Mouse (Mus musculus): Measurements from ENCODE around the gene Sall1. TPM values are rescaled to one million over a fixed set of nuclear protein-coding genes. Genes with fewer than 3 reads are reported as not detected.
A peak's percentile ranks its signal among the peaks of the same experiment; 100 is the strongest.

Sall1 gene
- polyA plus RNA-seq, 1 experiment from 2014 or later, result 8.1 TPM

GRCm38 (mm10) chr8:89032412-89032811 is 11.6 kb downstream of the Sall1 start:
- H3K4me1 ChIP-seq (replicated peaks), result 0 out of 2 replicates have a peak, but pooled peaks cover 4% of the 10 kb centered on the region

GRCm38 (mm10) chr8:89028156-89028555 is 15.8 kb downstream of the Sall1 start:
- no peak overlapping the region for H3K4me3 ChIP-seq
- ATAC-seq (ENCODE audit: low FRiP score, low read depth), result no peak
- H3K27ac ChIP-seq (replicated peaks), result no peak overlapping the region
- no peaks in the 10 kb centered on the region for H3K36me3 ChIP-seq
- H3K9me3 ChIP-seq, result no peaks in the 10 kb centered on the region
- no peak overlapping the region for H3K4me2 ChIP-seq
- no peak overlapping the region for H3K9ac ChIP-seq
- WGBS, result 51% methylated on average over 12 of the region's 12 CpGs
- H3K27me3 ChIP-seq, result peaks cover 25% of the 10 kb centered on the region; the same call in 1 of the 2 replicates
- H3K4me1 ChIP-seq (replicated peaks), result peaks cover 15% of the 10 kb centered on the region

More at GRCm38 (mm10) chr8:89032412-89032811, 11.6 kb downstream of the Sall1 start:
- WGBS, result 90% methylated on average over 13 of the region's 13 CpGs
- no peaks in the 10 kb centered on the region for H3K9me3 ChIP-seq
- no peak overlapping the region for H3K27ac ChIP-seq (replicated peaks)
- H3K4me3 ChIP-seq, result no peak overlapping the region
- H3K27me3 ChIP-seq, result peaks cover 28% of the 10 kb centered on the region
- no peak for ATAC-seq (ENCODE audit: low FRiP score, low read depth)
- H3K4me2 ChIP-seq, result no peak overlapping the region
- no peak overlapping the region for H3K9ac ChIP-seq
- no peaks in the 10 kb centered on the region for H3K36me3 ChIP-seq

- WGBS, result 9% methylated on average over 12 of the region's 13 CpGs
- no peaks in the 10 kb centered on the region for H3K36me3 ChIP-seq
- peak; percentile 19; the same call in 1 of the 2 replicates for ATAC-seq (ENCODE audit: low FRiP score, low read depth)
- no peaks in the 10 kb centered on the region for H3K9me3 ChIP-seq
- no peak overlapping the region for H3K27ac ChIP-seq (replicated peaks)
- H3K4me2 ChIP-seq, result peak overlapping the region; percentile 72
- H3K27me3 ChIP-seq, result peaks cover 25% of the 10 kb centered on the region; the same call in 1 of the 2 replicates
- peaks cover 15% of the 10 kb centered on the region for H3K4me1 ChIP-seq (replicated peaks)
- no peak overlapping the region for H3K9ac ChIP-seq
- H3K4me3 ChIP-seq, result peak overlapping the region; percentile 34; the same call in 1 of the 2 replicates
These were observed 17.8 kb downstream of the Sall1 start for GRCm38 (mm10) chr8:89026139-89026520.

GRCm38 (mm10) chr8:89025281-89026138 is 18.5 kb downstream of the Sall1 start:
- peak; percentile 74; the same call in 1 of the 2 replicates for ATAC-seq (ENCODE audit: low FRiP score, low read depth)
- Histone ChIP-seq H3K27ac (replicated peaks) (no peak overlapping the region), H3K36me3 (no peaks in the 10 kb centered on the region), H3K9ac (no peak overlapping the region; the same call in 1 of the 2 replicates), H3K4me3 (peak overlapping the region; percentile 34), H3K4me1 (replicated peaks) (peaks cover 15% of the 10 kb centered on the region), H3K4me2 (peak overlapping the region; percentile 72), H3K27me3 (peaks cover 25% of the 10 kb centered on the region; the same call in 1 of the 2 replicates), H3K9me3 (no peaks in the 10 kb centered on the region)
- 5% methylated on average over 55 of the region's 55 CpGs for WGBS

- no peak overlapping the region for H3K4me3 ChIP-seq
- no peak overlapping the region for H3K27ac ChIP-seq (replicated peaks)
- 34% methylated on average over 6 of the region's 6 CpGs for WGBS
- no peaks in the 10 kb centered on the region for H3K9me3 ChIP-seq
- H3K9ac ChIP-seq, result no peak overlapping the region
- H3K4me2 ChIP-seq, result no peak overlapping the region
- peaks cover 31% of the 10 kb centered on the region; the same call in 1 of the 2 replicates for H3K27me3 ChIP-seq
- no peaks in the 10 kb centered on the region for H3K36me3 ChIP-seq
- ATAC-seq (ENCODE audit: low FRiP score, low read depth), result no peak
- H3K4me1 ChIP-seq (replicated peaks), result peaks cover 15% of the 10 kb centered on the region
These were observed 19.2 kb downstream of the Sall1 start for GRCm38 (mm10) chr8:89024796-89025195.

GRCm38 (mm10) chr8:89021139-89021538 is 22.8 kb downstream of the Sall1 start:
- no peak overlapping the region for H3K9ac ChIP-seq
- H3K36me3 ChIP-seq, result no peaks in the 10 kb centered on the region
- H3K4me2 ChIP-seq, result no peak overlapping the region
- WGBS, result 19% methylated on average over 5 of the region's 5 CpGs
- H3K4me1 ChIP-seq (replicated peaks), result peaks cover 10% of the 10 kb centered on the region
- no peak for ATAC-seq (ENCODE audit: low FRiP score, low read depth)
- H3K4me3 ChIP-seq, result no peak overlapping the region
- no peak overlapping the region for H3K27ac ChIP-seq (replicated peaks)
- H3K9me3 ChIP-seq, result no peaks in the 10 kb centered on the region
- H3K27me3 ChIP-seq, result peaks cover 26% of the 10 kb centered on the region; the same call in 1 of the 2 replicates

GRCm38 (mm10) chr8:89017891-89018290 is 26.1 kb downstream of the Sall1 start:
- H3K9me3 ChIP-seq, result no peaks in the 10 kb centered on the region
- WGBS, result 79% methylated on average over 4 of the region's 4 CpGs
- H3K9ac ChIP-seq, result no peak overlapping the region
- peaks cover 12% of the 10 kb centered on the region; the same call in 1 of the 2 replicates for H3K27me3 ChIP-seq
- H3K4me2 ChIP-seq, result no peak overlapping the region
- H3K4me1 ChIP-seq (replicated peaks), result no peaks in the 10 kb centered on the region
- no peak overlapping the region for H3K4me3 ChIP-seq
- no peak overlapping the region for H3K27ac ChIP-seq (replicated peaks)
- H3K36me3 ChIP-seq, result no peaks in the 10 kb centered on the region
- no peak for ATAC-seq (ENCODE audit: low FRiP score, low read depth)

GRCm38 (mm10) chr8:89016465-89017070 is 27.4 kb downstream of the Sall1 start:
- no peak overlapping the region for H3K4me2 ChIP-seq
- no peak for ATAC-seq (ENCODE audit: low FRiP score, low read depth)
- H3K4me3 ChIP-seq, result no peak overlapping the region
- H3K4me1 ChIP-seq (replicated peaks), result no peaks in the 10 kb centered on the region
- H3K27ac ChIP-seq (replicated peaks), result no peak overlapping the region
- peaks cover 7% of the 10 kb centered on the region; the same call in 1 of the 2 replicates for H3K27me3 ChIP-seq
- H3K9me3 ChIP-seq, result no peaks in the 10 kb centered on the region
- H3K9ac ChIP-seq, result no peak overlapping the region
- WGBS, result 81% methylated on average over 7 of the region's 7 CpGs
- no peaks in the 10 kb centered on the region for H3K36me3 ChIP-seq

GRCm38 (mm10) chr8:89015539-89015938 is 28.4 kb downstream of the Sall1 start:
- Histone ChIP-seq H3K4me3 (no peak overlapping the region), H3K4me2 (no peak overlapping the region), H3K27ac (replicated peaks) (no peak overlapping the region), H3K27me3 (peaks cover 7% of the 10 kb centered on the region; the same call in 1 of the 2 replicates), H3K4me1 (replicated peaks) (no peaks in the 10 kb centered on the region), H3K9ac (no peak overlapping the region), H3K9me3 (no peaks in the 10 kb centered on the region), H3K36me3 (no peaks in the 10 kb centered on the region)
- no peak for ATAC-seq (ENCODE audit: low FRiP score, low read depth)
- 47% methylated on average over 6 of the region's 6 CpGs for WGBS

GRCm38 (mm10) chr8:89012853-89013534 is 31.0 kb downstream of the Sall1 start:
- no peaks in the 10 kb centered on the region for H3K36me3 ChIP-seq
- 87% methylated on average over 6 of the region's 6 CpGs for WGBS
- H3K27me3 ChIP-seq, result peaks cover 2% of the 10 kb centered on the region; the same call in 1 of the 2 replicates
- H3K27ac ChIP-seq (replicated peaks), result no peak overlapping the region
- H3K4me2 ChIP-seq, result no peak overlapping the region
- H3K4me3 ChIP-seq, result no peak overlapping the region
- no peaks in the 10 kb centered on the region for H3K4me1 ChIP-seq (replicated peaks)
- H3K9ac ChIP-seq, result no peak overlapping the region
- no peaks in the 10 kb centered on the region for H3K9me3 ChIP-seq
- ATAC-seq (ENCODE audit: low FRiP score, low read depth), result no peak

- ATAC-seq (ENCODE audit: low FRiP score, low read depth), result no peak
- WGBS, result 37% methylated on average over 12 of the region's 12 CpGs
- H3K4me1 ChIP-seq (replicated peaks), result peaks cover 1% of the 10 kb centered on the region; the same call in 1 of the 2 replicates
- H3K27me3 ChIP-seq, result peaks cover 10% of the 10 kb centered on the region; the same call in 1 of the 2 replicates
- H3K36me3 ChIP-seq, result no peaks in the 10 kb centered on the region
- H3K4me2 ChIP-seq, result no peak overlapping the region
- no peak overlapping the region for H3K27ac ChIP-seq (replicated peaks)
- H3K4me3 ChIP-seq, result no peak overlapping the region
- no peak overlapping the region for H3K9ac ChIP-seq
- H3K9me3 ChIP-seq, result no peaks in the 10 kb centered on the region
These were observed 31.8 kb downstream of the Sall1 start for GRCm38 (mm10) chr8:89012024-89012712.

Data from hindbrain, embryonic 15.5 days (tissue).